Mouse (Mus musculus) embryonic facial prominence, embryonic 13.5 days (tissue): ENCODE results near the gene Pex5l. TPM values are rescaled to one million over a fixed set of nuclear protein-coding genes. Genes with fewer than 3 reads are reported as not detected.

ENCODE experiments used
- ATAC-seq: fragments of 200-750 bp; cut with Nextera tagmentation; 2 replicates; pipeline ENCODE4 v1.8.0; 2017; ENCODE audit warnings: low read depth; ENCODE audit not compliant: insufficient number of reproducible peaks, insufficient read depth, low FRiP score, low TSS enrichment
- H3K27ac ChIP-seq: fragments of 300-500 bp; sonication (generic); 2 replicates; pipeline ENCODE4 v1.5.1; 2015; ENCODE audit warnings: moderate library complexity, mild to moderate bottlenecking, inconsistent platforms
- H3K27me3 ChIP-seq: fragments of 300-500 bp; sonication (generic); 2 replicates; pipeline ENCODE4 v1.6.1; 2015; ENCODE audit warnings: mild to moderate bottlenecking, inconsistent platforms
- H3K36me3 ChIP-seq: fragments of 300-500 bp; sonication (generic); 2 replicates; pipeline ENCODE4 v1.6.1; 2015; ENCODE audit warnings: mild to moderate bottlenecking, inconsistent platforms
- H3K4me1 ChIP-seq: fragments of 300-500 bp; sonication (generic); 2 replicates; pipeline ENCODE4 v1.6.1; 2015; ENCODE audit warnings: inconsistent platforms
- H3K4me2 ChIP-seq: fragments of 300-500 bp; sonication (generic); 2 replicates; pipeline ENCODE4 v1.6.1; 2015; ENCODE audit warnings: moderate library complexity, mild to moderate bottlenecking, inconsistent platforms
- H3K4me3 ChIP-seq: fragments of 300-500 bp; sonication (generic); 2 replicates; pipeline ENCODE4 v1.5.1; 2015; ENCODE audit warnings: mild to moderate bottlenecking, inconsistent platforms
- H3K9ac ChIP-seq: fragments of 300-500 bp; sonication (generic); 2 replicates; pipeline ENCODE4 v1.6.1; 2015; ENCODE audit warnings: mild to moderate bottlenecking, inconsistent platforms
- H3K9me3 ChIP-seq: fragments of 300-500 bp; sonication (generic); 2 replicates; pipeline ENCODE4 v1.6.1; 2016; ENCODE audit warnings: inconsistent platforms
- WGBS: fragments of 180-500 bp; shearing (Covaris S2); methylation state at CpG from one replicate; pipeline ENCODE4 v1.1.7; 2015; ENCODE audit warnings: mixed read lengths; 5-methylcytosine and 5-hydroxymethylcytosine counted together
- polyA plus RNA-seq: library from polyadenylated mRNA; unstranded; fragments of >200 nt; fragmentation: Nextera tagmentation; extraction: Ambion mirVana; gene quantifications from 2 replicates; pipeline ENCODE4 v1.2.1, GENCODE M21; 2015

Gene Pex5l
- polyA plus RNA-seq, 1 experiment from 2014 or later: 0.55 TPM

- Histone ChIP-seq H3K36me3 (no peaks in the 10 kb centered on the region), H3K9ac (no peak overlapping the region), H3K4me3 (no peak overlapping the region), H3K27me3 (no peaks in the 10 kb centered on the region), H3K9me3 (no peaks in the 10 kb centered on the region), H3K4me2 (no peak overlapping the region), H3K4me1 (no peaks in the 10 kb centered on the region), H3K27ac (no peak overlapping the region)
- WGBS: 62% methylated on average over 2 of the region's 2 CpGs
- no peak for ATAC-seq
Measured at GRCm38 (mm10) chr3:33061428-33061827, 81.6 kb downstream of the Pex5l start.

- Histone ChIP-seq H3K9me3 (no peaks in the 10 kb centered on the region), H3K4me3 (no peak overlapping the region), H3K9ac (no peak overlapping the region), H3K4me1 (no peaks in the 10 kb centered on the region), H3K27ac (no peak overlapping the region), H3K4me2 (no peak overlapping the region), H3K27me3 (no peaks in the 10 kb centered on the region), H3K36me3 (no peaks in the 10 kb centered on the region)
- WGBS: 85% methylated on average over 4 of the region's 4 CpGs
- no peak for ATAC-seq
Measured at GRCm38 (mm10) chr3:33061016-33061415, 82.0 kb downstream of the Pex5l start.

GRCm38 (mm10) chr3:33060343-33060937, 82.6 kb downstream of the Pex5l start:
- no peak overlapping the region for H3K9ac ChIP-seq
- ATAC-seq: no peak
- no peak overlapping the region for H3K4me2 ChIP-seq
- no peaks in the 10 kb centered on the region for H3K36me3 ChIP-seq
- H3K4me3 ChIP-seq: no peak overlapping the region
- no peak overlapping the region for H3K27ac ChIP-seq
- no peaks in the 10 kb centered on the region for H3K27me3 ChIP-seq
- no peaks in the 10 kb centered on the region for H3K9me3 ChIP-seq
- no peaks in the 10 kb centered on the region for H3K4me1 ChIP-seq
- WGBS: 47% methylated on average over 7 of the region's 7 CpGs

GRCm38 (mm10) chr3:33048304-33048703, 94.7 kb downstream of the Pex5l start:
- no peak overlapping the region for H3K9ac ChIP-seq
- ATAC-seq: no peak
- no peak overlapping the region for H3K4me2 ChIP-seq
- H3K4me3 ChIP-seq: no peak overlapping the region
- no peaks in the 10 kb centered on the region for H3K4me1 ChIP-seq
- no peaks in the 10 kb centered on the region for H3K36me3 ChIP-seq
- 64% methylated on average over 5 of the region's 5 CpGs for WGBS
- no peak overlapping the region for H3K27ac ChIP-seq
- H3K9me3 ChIP-seq: no peaks in the 10 kb centered on the region
- peaks cover 5% of the 10 kb centered on the region; the same call in 1 of the 2 replicates for H3K27me3 ChIP-seq

- H3K36me3 ChIP-seq: no peaks in the 10 kb centered on the region
- no peaks in the 10 kb centered on the region for H3K4me1 ChIP-seq
- H3K4me3 ChIP-seq: no peak overlapping the region
- H3K9ac ChIP-seq: no peak overlapping the region
- H3K9me3 ChIP-seq: no peaks in the 10 kb centered on the region
- H3K27ac ChIP-seq: no peak overlapping the region
- peaks cover 5% of the 10 kb centered on the region; the same call in 1 of the 2 replicates for H3K27me3 ChIP-seq
- 78% methylated on average over 6 of the region's 6 CpGs for WGBS
- H3K4me2 ChIP-seq: no peak overlapping the region
- ATAC-seq: no peak
Measured at GRCm38 (mm10) chr3:33044799-33045106, 98.3 kb downstream of the Pex5l start.

- no peak for ATAC-seq
- Histone ChIP-seq H3K36me3 (no peaks in the 10 kb centered on the region), H3K4me2 (no peak overlapping the region), H3K27ac (no peak overlapping the region), H3K9me3 (no peaks in the 10 kb centered on the region), H3K9ac (no peak overlapping the region), H3K4me3 (no peak overlapping the region), H3K4me1 (no peaks in the 10 kb centered on the region), H3K27me3 (peaks cover 5% of the 10 kb centered on the region; the same call in 1 of the 2 replicates)
- 64% methylated on average over 10 of the region's 10 CpGs for WGBS
Measured at GRCm38 (mm10) chr3:33043896-33044798, 98.9 kb downstream of the Pex5l start.

- H3K27me3 ChIP-seq: no peaks in the 10 kb centered on the region
- WGBS: 60% methylated on average over 5 of the region's 5 CpGs
- H3K27ac ChIP-seq: no peak overlapping the region
- H3K4me3 ChIP-seq: no peak overlapping the region
- no peak overlapping the region for H3K9ac ChIP-seq
- H3K9me3 ChIP-seq: no peaks in the 10 kb centered on the region
- H3K4me2 ChIP-seq: no peak overlapping the region
- H3K36me3 ChIP-seq: no peaks in the 10 kb centered on the region
- peaks cover 4% of the 10 kb centered on the region; the same call in 1 of the 2 replicates for H3K4me1 ChIP-seq
- ATAC-seq: no peak
Measured at GRCm38 (mm10) chr3:33024566-33024965, 118.5 kb downstream of the Pex5l start.

GRCm38 (mm10) chr3:33003901-33004300, 139.1 kb downstream of the Pex5l start:
- Histone ChIP-seq H3K4me2 (no peak overlapping the region), H3K4me3 (no peak overlapping the region), H3K36me3 (no peaks in the 10 kb centered on the region), H3K9me3 (no peaks in the 10 kb centered on the region), H3K27me3 (no peaks in the 10 kb centered on the region), H3K4me1 (no peaks in the 10 kb centered on the region), H3K27ac (no peak overlapping the region), H3K9ac (no peak overlapping the region)
- no peak for ATAC-seq
- WGBS: 87% methylated on average over 4 of the region's 4 CpGs

GRCm38 (mm10) chr3:33001769-33002168, 141.3 kb downstream of the Pex5l start:
- Histone ChIP-seq H3K27me3 (no peaks in the 10 kb centered on the region), H3K9ac (no peak overlapping the region), H3K9me3 (no peaks in the 10 kb centered on the region), H3K4me2 (no peak overlapping the region), H3K4me1 (no peaks in the 10 kb centered on the region), H3K36me3 (no peaks in the 10 kb centered on the region), H3K4me3 (no peak overlapping the region), H3K27ac (no peak overlapping the region)
- WGBS: 76% methylated on average over 3 of the region's 3 CpGs
- ATAC-seq: no peak

- ATAC-seq: no peak
- Histone ChIP-seq H3K9ac (no peak overlapping the region), H3K27ac (no peak overlapping the region), H3K9me3 (no peaks in the 10 kb centered on the region), H3K4me2 (no peak overlapping the region), H3K4me1 (no peaks in the 10 kb centered on the region), H3K4me3 (no peak overlapping the region), H3K36me3 (no peaks in the 10 kb centered on the region), H3K27me3 (no peaks in the 10 kb centered on the region)
- 85% methylated on average over 8 of the region's 8 CpGs for WGBS
Measured at GRCm38 (mm10) chr3:33000383-33001015, 142.5 kb downstream of the Pex5l start.

GRCm38 (mm10) chr3:32991713-32992575, 151.1 kb downstream of the Pex5l start:
- Histone ChIP-seq H3K27ac (no peak overlapping the region), H3K4me2 (no peak overlapping the region), H3K27me3 (no peaks in the 10 kb centered on the region), H3K36me3 (no peaks in the 10 kb centered on the region), H3K4me3 (no peak overlapping the region), H3K9me3 (no peaks in the 10 kb centered on the region), H3K4me1 (no peaks in the 10 kb centered on the region), H3K9ac (no peak overlapping the region)
- no peak for ATAC-seq
- 63% methylated on average over 12 of the region's 12 CpGs for WGBS
